Mouse (Mus musculus): ENCODE measurements at regions not wholly inside any gene's neighbourhood (a gene's known extent, or its start where the extent isn't known, plus 50 kb on each side); places are given as distances from the start of the nearest gene placed in this dataset.

GRCm38 (mm10) chr3:17329411-17329810 is 618.8 kb upstream of the Cypt12 start:
- no peaks in the 10 kb centered on the region for H3K4me1 ChIP-seq (ENCODE audit: control insufficient read depth, insufficient read depth, low read length)
- H3K4me3 ChIP-seq (ENCODE audit: low read depth, low read length) = no peak overlapping the region
- WGBS (ENCODE audit: insufficient replicate concordance) = 70% methylated on average over 4 of the region's 4 CpGs
- H3K9me3 ChIP-seq (replicated peaks; ENCODE audit: control insufficient read depth, low read length) = no peaks in the 10 kb centered on the region
- ATAC-seq (replicated peaks; ENCODE audit: insufficient number of reproducible peaks, low FRiP score, low TSS enrichment) = no peak
- H3K27ac ChIP-seq (ENCODE audit: low read depth, low read length) = no peak overlapping the region
- no peaks in the 10 kb centered on the region for H3K27me3 ChIP-seq (ENCODE audit: control insufficient read depth, insufficient read depth, low read length)
- H3K36me3 ChIP-seq (ENCODE audit: control insufficient read depth, insufficient read depth, low read length) = no peaks in the 10 kb centered on the region
- H3K9ac ChIP-seq (ENCODE audit: low read depth, low read length) = no peak overlapping the region
- H3K4me2 ChIP-seq = no peak overlapping the region

GRCm38 (mm10) chr3:17330429-17331373 is 617.5 kb upstream of the Cypt12 start:
- 66% methylated on average over 6 of the region's 6 CpGs for WGBS (ENCODE audit: insufficient replicate concordance)
- H3K4me1 ChIP-seq (ENCODE audit: control insufficient read depth, insufficient read depth, low read length) = no peaks in the 10 kb centered on the region
- H3K36me3 ChIP-seq (ENCODE audit: control insufficient read depth, insufficient read depth, low read length) = no peaks in the 10 kb centered on the region
- H3K4me2 ChIP-seq = no peak overlapping the region
- no peaks in the 10 kb centered on the region for H3K27me3 ChIP-seq (ENCODE audit: control insufficient read depth, insufficient read depth, low read length)
- no peak overlapping the region for H3K4me3 ChIP-seq (ENCODE audit: low read depth, low read length)
- no peak for ATAC-seq (replicated peaks; ENCODE audit: insufficient number of reproducible peaks, low FRiP score, low TSS enrichment)
- no peak overlapping the region for H3K27ac ChIP-seq (ENCODE audit: low read depth, low read length)
- H3K9me3 ChIP-seq (replicated peaks; ENCODE audit: control insufficient read depth, low read length) = no peaks in the 10 kb centered on the region
- H3K9ac ChIP-seq (ENCODE audit: low read depth, low read length) = no peak overlapping the region

GRCm38 (mm10) chr3:17360253-17360652 is 588.0 kb upstream of the Cypt12 start:
- H3K4me2 ChIP-seq = no peak overlapping the region

More at GRCm38 (mm10) chr3:17360253-17360652, 588.0 kb upstream of the Cypt12 start:
- H3K27ac ChIP-seq (ENCODE audit: low read depth, low read length) = no peak overlapping the region
- no peak for ATAC-seq (replicated peaks; ENCODE audit: insufficient number of reproducible peaks, low FRiP score, low TSS enrichment)
- H3K36me3 ChIP-seq (ENCODE audit: control insufficient read depth, insufficient read depth, low read length) = no peaks in the 10 kb centered on the region
- no peaks in the 10 kb centered on the region for H3K27me3 ChIP-seq (ENCODE audit: control insufficient read depth, insufficient read depth, low read length)
- 89% methylated on average over 3 of the region's 3 CpGs for WGBS (ENCODE audit: insufficient replicate concordance)
- H3K9me3 ChIP-seq (replicated peaks; ENCODE audit: control insufficient read depth, low read length) = no peaks in the 10 kb centered on the region
- H3K4me3 ChIP-seq (ENCODE audit: low read depth, low read length) = no peak overlapping the region
- H3K9ac ChIP-seq (ENCODE audit: low read depth, low read length) = no peak overlapping the region
- H3K4me1 ChIP-seq (ENCODE audit: control insufficient read depth, insufficient read depth, low read length) = no peaks in the 10 kb centered on the region
